Mouse (Mus musculus) heart, embryonic 16.5 days (tissue): ENCODE data around the gene Riok2. TPM values are rescaled to one million over a fixed set of nuclear protein-coding genes. Genes with fewer than 3 reads are reported as not detected.

Source experiments
- ATAC-seq: fragments of 200-750 bp; cut with Nextera tagmentation; replicated peaks from 2 replicates; pipeline ENCODE4 v1.8.0; 2017; ENCODE audit warnings: moderate number of reproducible peaks; ENCODE audit not compliant: insufficient read depth, low FRiP score; ENCODE audit errors: extremely low read depth
- H3K27ac ChIP-seq: fragments of 300-500 bp; sonication (generic); 2 replicates; pipeline ENCODE4 v1.5.1; 2014; ENCODE audit warnings: mild to moderate bottlenecking, low read length, control low read depth, moderate library complexity
- H3K27me3 ChIP-seq: fragments of 300-500 bp; sonication (generic); 2 replicates; pipeline ENCODE4 v1.6.1; 2014; ENCODE audit warnings: low read length, mixed read lengths; ENCODE audit not compliant: control insufficient read depth, insufficient read depth
- H3K36me3 ChIP-seq: fragments of 300-500 bp; sonication (generic); 2 replicates; pipeline ENCODE4 v1.6.1; 2014; ENCODE audit not compliant: control insufficient read depth, insufficient read depth
- H3K4me1 ChIP-seq: fragments of 300-500 bp; sonication (generic); 2 replicates; pipeline ENCODE4 v1.6.1; 2014; ENCODE audit warnings: low read length, mixed read lengths; ENCODE audit not compliant: control insufficient read depth, insufficient read depth
- H3K4me2 ChIP-seq: fragments of 300-500 bp; sonication (generic); 2 replicates; pipeline ENCODE4 v1.6.1; 2014; ENCODE audit warnings: low read depth, mild to moderate bottlenecking, control low read depth, low read length
- H3K4me3 ChIP-seq: fragments of 300-500 bp; sonication (generic); 2 replicates; pipeline ENCODE4 v1.5.1; 2014; ENCODE audit warnings: mild to moderate bottlenecking, control low read depth, low read length
- H3K9ac ChIP-seq: fragments of 300-500 bp; sonication (generic); 2 replicates; pipeline ENCODE4 v1.6.1; 2014; ENCODE audit warnings: low read length, control low read depth
- H3K9me3 ChIP-seq: fragments of 300-500 bp; sonication (generic); replicated peaks from 2 replicates; pipeline ENCODE4 v1.6.1; 2016; ENCODE audit warnings: low read length; ENCODE audit not compliant: control insufficient read depth
- WGBS: fragments of 180-500 bp; shearing (Covaris S2); extraction: QIAGEN DNeasy Blood & Tissue Kit; methylation state at CpG from one replicate; pipeline ENCODE4 v1.1.7; 2014; 5-methylcytosine and 5-hydroxymethylcytosine counted together
- polyA plus RNA-seq: library from polyadenylated mRNA; unstranded; fragments of >200 nt; fragmentation: Nextera tagmentation; extraction: Ambion mirVana; gene quantifications from 2 replicates; pipeline ENCODE4 v1.2.1, GENCODE M21; 2015

Riok2 gene
- polyA plus RNA-seq, 1 experiment from 2014 or later: 23.5 TPM

DNA sequence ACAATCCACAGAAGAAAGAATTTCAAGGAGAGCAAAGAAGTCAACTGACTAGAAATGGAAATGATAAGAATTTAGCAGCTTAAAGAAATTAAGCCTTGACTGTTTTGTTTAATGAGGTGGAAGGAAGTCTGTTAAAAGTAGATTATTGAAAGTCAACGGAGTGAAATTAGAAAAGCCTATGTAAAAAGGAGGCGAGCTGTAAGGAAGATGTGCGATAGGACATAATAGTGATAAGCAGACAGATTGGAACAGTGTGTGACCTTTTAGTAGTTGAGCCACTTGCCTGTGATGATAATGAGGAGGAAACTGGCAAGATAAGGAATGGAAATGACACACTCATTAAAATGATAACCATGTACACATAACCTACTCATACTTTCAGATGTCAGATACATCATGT is 10.4 kb downstream of the Riok2 start:
- H3K9me3 ChIP-seq: no peaks in the 10 kb centered on the region
- no peak overlapping the region for H3K27ac ChIP-seq
- no peaks in the 10 kb centered on the region for H3K4me1 ChIP-seq
- no peak overlapping the region for H3K4me2 ChIP-seq
- H3K36me3 ChIP-seq: peaks cover 43% of the 10 kb centered on the region
- no peak overlapping the region for H3K9ac ChIP-seq
- no peaks in the 10 kb centered on the region for H3K27me3 ChIP-seq
- ATAC-seq: no peak
- 81% methylated on average over 3 of the region's 3 CpGs for WGBS
- no peak overlapping the region for H3K4me3 ChIP-seq

DNA sequence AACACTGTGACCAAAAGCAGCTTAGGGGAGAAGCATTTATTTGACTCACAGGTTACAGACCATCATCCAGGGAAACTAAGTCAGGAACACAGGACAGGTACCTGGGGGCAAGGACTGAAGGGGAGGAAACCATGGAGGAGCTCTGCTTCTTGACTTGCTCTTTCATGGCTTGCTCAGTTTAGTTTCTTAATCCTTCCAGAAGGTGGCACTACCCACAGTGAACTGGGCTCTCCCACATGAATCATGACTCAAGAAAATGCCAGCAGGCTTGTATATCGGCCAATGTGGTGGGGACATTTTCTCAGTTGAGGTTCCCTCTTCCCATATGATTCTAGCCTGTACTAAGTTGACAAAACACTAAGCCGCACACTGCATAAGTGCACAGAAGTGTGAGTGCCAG is 12.0 kb downstream of the Riok2 start:
- Histone ChIP-seq H3K4me1 (no peaks in the 10 kb centered on the region), H3K4me2 (no peak overlapping the region), H3K9me3 (no peaks in the 10 kb centered on the region), H3K9ac (no peak overlapping the region), H3K36me3 (peaks cover 51% of the 10 kb centered on the region), H3K27me3 (no peaks in the 10 kb centered on the region), H3K27ac (no peak overlapping the region), H3K4me3 (no peak overlapping the region)
- 81% methylated on average over 2 of the region's 2 CpGs for WGBS
- no peak for ATAC-seq

DNA sequence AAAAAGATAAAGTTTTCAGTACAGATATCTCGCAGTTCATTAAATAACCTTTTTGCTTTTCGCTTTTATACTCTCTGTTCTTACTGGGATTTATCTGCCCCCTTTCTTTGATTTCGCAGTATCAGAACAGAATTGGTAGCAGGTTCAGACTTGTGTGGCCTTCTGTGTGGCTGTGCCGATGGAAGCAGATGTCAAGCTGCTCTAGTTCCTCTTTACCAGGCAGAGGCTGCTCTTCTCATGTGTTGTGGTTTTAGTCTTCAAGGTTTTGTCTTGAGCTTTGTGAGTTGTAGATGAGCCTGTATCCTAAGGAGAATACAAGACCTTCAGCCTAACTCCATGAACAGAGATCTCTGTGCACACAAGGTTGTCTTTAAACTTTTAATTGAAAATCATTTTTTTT is 17.7 kb downstream of the Riok2 start:
- WGBS: 82% methylated on average over 4 of the region's 4 CpGs
- no peak for ATAC-seq
- Histone ChIP-seq H3K9me3 (no peaks in the 10 kb centered on the region), H3K4me2 (no peak overlapping the region), H3K4me1 (no peaks in the 10 kb centered on the region), H3K27ac (no peak overlapping the region), H3K36me3 (peaks cover 31% of the 10 kb centered on the region), H3K9ac (no peak overlapping the region), H3K4me3 (no peak overlapping the region), H3K27me3 (no peaks in the 10 kb centered on the region)

DNA sequence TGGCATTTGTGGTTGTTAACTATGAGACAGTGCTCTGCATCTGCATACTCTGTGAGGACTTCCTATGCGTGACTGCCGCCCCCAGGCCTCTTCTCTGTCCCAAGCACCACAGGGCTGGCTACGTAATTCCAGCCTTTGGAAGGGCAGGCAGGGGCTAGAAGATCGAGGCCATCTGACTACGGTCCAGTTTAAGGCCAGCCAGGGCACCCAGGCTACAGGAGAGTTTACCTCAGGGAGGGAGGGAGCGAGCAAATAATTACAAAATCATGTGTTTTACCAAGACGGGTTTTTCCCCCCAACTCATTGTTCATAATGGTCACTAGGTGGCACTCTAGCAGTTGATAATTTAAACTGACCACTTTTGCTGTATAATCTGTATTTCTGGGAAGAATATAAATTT is 18.8 kb downstream of the Riok2 start:
- 61% methylated on average over 7 of the region's 7 CpGs for WGBS
- Histone ChIP-seq H3K27ac (0 out of 2 replicates have a peak overlapping the region, but pooled peaks have one; percentile 16), H3K4me1 (no peaks in the 10 kb centered on the region), H3K4me2 (no peak overlapping the region), H3K36me3 (peaks cover 25% of the 10 kb centered on the region), H3K9me3 (no peaks in the 10 kb centered on the region), H3K27me3 (no peaks in the 10 kb centered on the region), H3K9ac (no peak overlapping the region), H3K4me3 (no peak overlapping the region)
- no peak for ATAC-seq

DNA sequence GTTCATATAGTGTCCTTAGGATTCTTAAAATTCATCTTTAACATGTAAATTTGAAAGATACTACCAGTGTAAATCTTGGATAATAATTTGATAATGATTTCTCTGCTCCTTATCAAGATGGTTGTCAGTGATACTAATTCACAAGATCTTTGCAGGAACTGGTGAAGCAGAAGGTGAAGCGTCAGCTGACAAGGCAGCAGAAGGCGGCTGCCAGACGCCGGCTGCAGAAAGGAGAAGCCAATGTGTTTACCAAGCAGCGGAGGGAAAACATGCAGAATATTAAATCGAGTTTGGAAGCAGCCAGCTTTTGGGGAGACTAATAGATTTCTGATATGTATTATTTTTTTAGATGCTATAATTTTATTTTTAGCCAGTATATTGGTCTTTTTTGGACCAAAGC is 19.2 kb downstream of the Riok2 start:
- H3K9me3 ChIP-seq: no peaks in the 10 kb centered on the region
- no peak for ATAC-seq
- peaks cover 24% of the 10 kb centered on the region for H3K36me3 ChIP-seq
- no peak overlapping the region for H3K9ac ChIP-seq
- no peak overlapping the region for H3K4me2 ChIP-seq
- no peaks in the 10 kb centered on the region for H3K27me3 ChIP-seq
- H3K4me1 ChIP-seq: no peaks in the 10 kb centered on the region
- H3K27ac ChIP-seq: no peak overlapping the region
- 85% methylated on average over 6 of the region's 6 CpGs for WGBS
- H3K4me3 ChIP-seq: no peak overlapping the region

DNA sequence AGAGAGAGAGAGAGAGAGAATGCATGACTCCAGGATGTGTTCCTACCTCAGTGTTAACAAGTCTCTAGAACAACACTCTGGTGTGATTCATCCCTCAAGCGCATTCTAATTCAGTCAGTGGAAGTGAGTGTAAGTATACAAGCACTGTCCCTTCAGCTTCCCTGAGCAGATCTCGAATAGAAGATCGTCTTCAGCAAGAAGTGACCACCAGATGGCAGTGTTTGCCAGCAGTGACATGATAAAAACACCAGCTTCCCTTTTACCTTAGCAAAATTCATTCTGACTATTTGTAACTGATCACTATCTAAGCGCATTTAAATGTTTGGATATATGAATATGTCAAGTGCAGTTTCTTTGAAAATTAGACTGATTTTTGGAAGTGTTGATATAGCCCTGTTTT is 20.2 kb downstream of the Riok2 start:
- Histone ChIP-seq H3K4me3 (no peak overlapping the region), H3K36me3 (peaks cover 16% of the 10 kb centered on the region), H3K9ac (no peak overlapping the region), H3K4me1 (no peaks in the 10 kb centered on the region), H3K4me2 (no peak overlapping the region), H3K9me3 (no peaks in the 10 kb centered on the region), H3K27me3 (no peaks in the 10 kb centered on the region), H3K27ac (no peak overlapping the region)
- 30% methylated on average over 4 of the region's 4 CpGs for WGBS
- no peak; the same call in 1 of the 2 replicates for ATAC-seq

DNA sequence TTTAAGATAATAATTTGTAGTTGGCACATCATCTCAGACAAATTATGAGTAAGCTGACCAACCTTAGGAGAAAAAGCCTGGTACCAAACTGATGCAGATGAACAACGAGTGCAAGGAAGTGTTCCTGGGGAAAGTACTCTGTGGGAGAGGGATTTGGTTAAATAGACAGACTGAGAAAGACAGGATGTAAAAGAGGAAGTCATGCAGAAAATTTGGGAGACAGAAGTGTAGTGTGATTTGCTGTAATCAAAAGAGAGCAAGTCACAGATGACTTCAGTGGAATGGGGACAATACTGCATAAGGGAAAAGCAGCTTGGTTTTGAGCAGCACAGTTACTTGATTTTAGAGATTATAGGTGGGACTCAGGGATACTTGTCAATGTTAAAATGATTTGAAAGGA is 22.8 kb downstream of the Riok2 start:
- H3K4me3 ChIP-seq: no peak overlapping the region
- no peaks in the 10 kb centered on the region for H3K9me3 ChIP-seq
- no peak overlapping the region for H3K9ac ChIP-seq
- ATAC-seq: no peak
- H3K27me3 ChIP-seq: no peaks in the 10 kb centered on the region
- H3K36me3 ChIP-seq: peaks cover 3% of the 10 kb centered on the region
- no peak overlapping the region for H3K27ac ChIP-seq
- no peaks in the 10 kb centered on the region for H3K4me1 ChIP-seq
- H3K4me2 ChIP-seq: no peak overlapping the region
- 78% methylated on average over 1 of the region's 1 CpGs for WGBS

DNA sequence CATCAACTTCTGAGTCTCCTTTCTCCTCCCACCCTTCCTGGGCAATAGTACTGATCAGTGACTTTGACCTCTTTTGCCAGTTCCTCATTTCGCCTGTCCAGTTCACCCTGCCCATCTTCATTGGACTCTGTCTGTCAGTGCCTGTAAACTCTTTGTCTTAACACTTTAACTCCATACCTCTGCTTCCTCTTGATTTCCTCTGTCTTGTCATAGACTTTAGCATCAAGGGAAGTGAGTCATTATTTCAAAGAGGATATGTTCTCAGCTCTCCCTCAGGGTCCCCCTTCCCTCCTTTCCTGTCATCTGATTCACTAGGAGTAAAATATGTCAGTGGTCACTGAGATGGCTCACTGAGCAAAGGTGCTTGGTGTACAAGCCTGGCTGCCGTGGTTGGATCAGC is 24.6 kb downstream of the Riok2 start:
- H3K27me3 ChIP-seq: no peaks in the 10 kb centered on the region
- H3K4me1 ChIP-seq: peaks cover 2% of the 10 kb centered on the region; the same call in 1 of the 2 replicates
- H3K4me2 ChIP-seq: no peak overlapping the region
- H3K9ac ChIP-seq: no peak overlapping the region
- H3K9me3 ChIP-seq: no peaks in the 10 kb centered on the region
- H3K36me3 ChIP-seq: no peaks in the 10 kb centered on the region; the same call in 1 of the 2 replicates
- ATAC-seq: no peak
- WGBS: 54% methylated on average over 2 of the region's 2 CpGs
- H3K4me3 ChIP-seq: no peak overlapping the region
- H3K27ac ChIP-seq: no peak overlapping the region

DNA sequence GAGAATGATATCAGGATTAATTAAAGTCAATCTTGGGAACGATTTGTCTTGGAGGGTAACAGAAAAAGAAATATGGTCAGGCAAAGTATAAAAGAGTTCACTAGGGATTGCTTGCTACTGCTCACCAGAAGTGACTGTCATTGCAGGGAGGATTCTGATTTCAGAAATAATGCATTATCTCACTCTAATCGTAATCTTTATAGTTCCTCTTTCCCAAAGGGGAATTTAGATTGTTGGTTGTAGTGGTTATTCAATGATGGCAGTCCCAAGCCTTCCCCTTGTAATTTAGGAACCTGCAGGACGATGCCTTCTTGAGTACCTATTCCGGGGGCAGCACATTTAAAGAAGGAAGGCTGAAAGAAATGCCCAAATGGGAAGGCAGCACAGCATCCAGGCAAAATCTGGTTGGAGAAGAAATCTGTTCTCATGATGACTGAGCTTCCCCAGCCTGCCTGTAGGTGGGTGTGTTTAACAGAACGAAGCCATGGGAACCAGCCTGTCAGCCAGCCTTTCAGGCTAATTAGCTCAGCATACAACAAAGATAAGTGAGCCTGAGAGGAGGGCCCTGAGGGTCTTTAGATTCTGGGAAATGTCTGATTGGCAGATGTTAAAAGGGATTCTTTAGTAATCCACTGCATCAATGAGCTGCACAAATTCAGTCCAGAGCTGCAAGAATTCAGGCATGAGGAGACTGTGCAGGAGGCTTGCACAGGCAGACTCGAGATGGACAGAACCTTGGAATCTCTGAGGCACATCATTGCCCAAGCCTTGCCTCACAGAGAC is 28.3 kb downstream of the Riok2 start, which contains the start of gene Lix1:
Gene Lix1 (plus strand): TSS at position 451 of the 783 bp plus-strand sequence.
- 33% methylated on average over 6 of the region's 6 CpGs for WGBS
- peaks cover 3% of the 10 kb centered on the region; the same call in 1 of the 2 replicates for H3K4me1 ChIP-seq
- no peak within 1 kb of the TSS for H3K4me3 ChIP-seq
- no peaks in the 10 kb centered on the region for H3K9me3 ChIP-seq
- H3K9ac ChIP-seq: no peak within 1 kb of the TSS
- no peaks in the 10 kb centered on the region for H3K36me3 ChIP-seq
- peak; percentile 78 for ATAC-seq
- peak within 1 kb of the TSS; percentile 27 for H3K4me2 ChIP-seq
- H3K27ac ChIP-seq: no peak within 1 kb of the TSS
- no peaks in the 10 kb centered on the region for H3K27me3 ChIP-seq
